19 mouse cellular contexts compared by ENCODE assay signal in genomic region chr11:53054151-53054550, GRCm38 (mm10).
DNase-seq lines count a peak whose midpoint lies in the region; ATAC-seq and TF ChIP-seq lines count a peak whose summit lies in the region.
"Had no signal": no experiment of that assay in that cellular context is flagged by ENCODE, and none has a peak within 500 bp of the region (broad histone marks: within the 10 kb centered on the region; RNA-seq: fewer than 3 reads in every experiment).

No protein-coding gene starts in this region.

- 41% methylated on average over 5 of the region's 5 CpGs for WGBS in kidney, adult 2 months
- WGBS in liver, embryonic 11.5 days = 42% methylated on average over 5 of the region's 5 CpGs

- no peaks in the 10 kb centered on the region for H3K4me1 ChIP-seq in kidney, adult 2 months (ENCODE audit: control insufficient read depth, insufficient read depth, low read length)
- H3K4me1 ChIP-seq in liver, embryonic 11.5 days (replicated peaks; ENCODE audit: control insufficient read depth, insufficient read depth, low read length) = peaks cover 11% of the 10 kb centered on the region
- H3K4me1 ChIP-seq: forebrain, embryonic 13.5 days had no signal

- no peak overlapping the region for H3K27ac ChIP-seq in kidney, adult 2 months (ENCODE audit: insufficient read depth, low read depth, low read length)
- no peak overlapping the region for H3K27ac ChIP-seq in liver, embryonic 11.5 days (ENCODE audit: low read depth, low read length)
- H3K27ac ChIP-seq: embryonic facial prominence, embryonic 10.5 days; forebrain, embryonic 13.5 days; gastrocnemius, adult 2 months; hindbrain, embryonic 13.5 days had no signal

- H3K4me3 ChIP-seq in kidney, adult 2 months (ENCODE audit: insufficient read depth, low read depth, low read length) = no peak overlapping the region
- H3K4me3 ChIP-seq in liver, embryonic 11.5 days (ENCODE audit: low read depth, low read length) = no peak overlapping the region
- H3K4me3 ChIP-seq: embryonic facial prominence, embryonic 10.5 days; forebrain, embryonic 13.5 days; gastrocnemius, adult 2 months; hindbrain, embryonic 13.5 days had no signal

- H3K9ac ChIP-seq in liver, embryonic 11.5 days (ENCODE audit: low read depth, low read length) = no peak overlapping the region
- H3K9ac ChIP-seq: forebrain, embryonic 13.5 days; forebrain, postnatal 0 days; hindbrain, embryonic 13.5 days had no signal

- H3K9me3 ChIP-seq in liver, embryonic 11.5 days (ENCODE audit: control insufficient read depth, low read length) = no peaks in the 10 kb centered on the region
- H3K9me3 ChIP-seq: embryonic facial prominence, embryonic 10.5 days; forebrain, embryonic 13.5 days; hindbrain, embryonic 13.5 days had no signal

- peak; percentile 31; the same call in 1 of the 2 replicates for ATAC-seq in liver, embryonic 11.5 days (replicated peaks; ENCODE audit: low FRiP score)
- ATAC-seq in granulocyte monocyte progenitor cell, adult 5-6 weeks (replicated peaks; ENCODE audit: poor library complexity, severe bottlenecking) = 0 out of 2 replicates have a peak, but pooled peaks have one; percentile 9
- ATAC-seq in megakaryocyte-erythroid progenitor cell, adult 5-6 weeks (replicated peaks; ENCODE audit: low FRiP score, low TSS enrichment, poor library complexity, severe bottlenecking) = peak; percentile 73
- ATAC-seq: forebrain, embryonic 13.5 days; forebrain, postnatal 0 days had no signal

- peak; percentile 32 for DNase-seq in kidney, adult 2 months
- no peak for DNase-seq in kidney, postnatal 10 days
- no peak for DNase-seq in liver, embryonic 11.5 days (ENCODE audit: low spot score)
- no peak for DNase-seq in liver
- no peak for DNase-seq in left cerebral cortex, postnatal 14 days (ENCODE audit: low spot score in 2 of 2)
- DNase-seq: adrenal gland, postnatal 10 days; cerebellum, adult 11-12 months; cerebellum, adult 9-10 months; cerebellum, postnatal 36 days; forebrain, postnatal 0 days; gastrocnemius, adult 2 months; gastrocnemius, postnatal 25 days; heart, adult 11 months; heart, postnatal 14 days had no signal

- TF ChIP-seq CTCF in kidney, adult 2 months (conservative IDR thresholded peaks at IDR 0.05; ENCODE audit: insufficient read depth, insufficient read length, low read depth, low read length) = no peak

- H3K4me2 ChIP-seq in liver, embryonic 11.5 days = no peak overlapping the region
- H3K4me2 ChIP-seq: forebrain, embryonic 13.5 days; hindbrain, embryonic 13.5 days had no signal

- intact Hi-C loops in left cerebral cortex, postnatal 14 days (cut with DNase I) = no loop called here

- H3K27me3 ChIP-seq in kidney, adult 2 months (replicated peaks; ENCODE audit: control insufficient read depth, insufficient read depth, low read length) = no peaks in the 10 kb centered on the region
- no peaks in the 10 kb centered on the region for H3K27me3 ChIP-seq in liver, embryonic 11.5 days (replicated peaks; ENCODE audit: control insufficient read depth, insufficient read depth, low read length)
- H3K27me3 ChIP-seq: forebrain, embryonic 13.5 days had no signal

- no peak for TF ChIP-seq POLR2A in kidney, adult 2 months (IDR thresholded peaks at IDR 0.05; ENCODE audit: low read depth, low read length)

- no peaks in the 10 kb centered on the region for H3K36me3 ChIP-seq in kidney, adult 2 months (ENCODE audit: control insufficient read depth, insufficient read depth, low read length)
- H3K36me3 ChIP-seq in liver, embryonic 11.5 days (ENCODE audit: control insufficient read depth, insufficient read depth, low read length) = no peaks in the 10 kb centered on the region
- H3K36me3 ChIP-seq: embryonic facial prominence, embryonic 10.5 days; hindbrain, embryonic 13.5 days had no signal

Comparison
In these comparisons a context has a peak if more than half of its experiments do, and no peak if none do; other contexts are left out.
1. ATAC-seq: peak in every context shown above with its lines; median percentile 73 in megakaryocyte-erythroid progenitor cell, adult 5-6 weeks; 31 in liver, embryonic 11.5 days; 9 in granulocyte monocyte progenitor cell, adult 5-6 weeks.